Mouse (Mus musculus) small intestine, adult 2 months (tissue): ENCODE measurements around the gene Gm4778. TPM values are rescaled to one million over a fixed set of nuclear protein-coding genes. Genes with fewer than 3 reads are reported as not detected.

ENCODE experiments used
- H3K27ac ChIP-seq: fragments of 200-500 bp; 2 replicates; pipeline ENCODE4 v1.5.1; 2012; ENCODE audit warnings: low read depth, low read length, control low read depth, inconsistent platforms; ENCODE audit not compliant: insufficient read depth
- H3K27me3 ChIP-seq: fragments of 200-500 bp; 2 replicates; pipeline ENCODE4 v1.6.1; 2012; ENCODE audit warnings: mild to moderate bottlenecking, moderate library complexity, low read length, inconsistent platforms; ENCODE audit not compliant: control insufficient read depth, insufficient read depth
- H3K36me3 ChIP-seq: fragments of 200-500 bp; 2 replicates; pipeline ENCODE4 v1.6.1; 2012; ENCODE audit warnings: mild to moderate bottlenecking, low read length, control low read depth, inconsistent platforms; ENCODE audit not compliant: control insufficient read depth, insufficient read depth
- H3K4me1 ChIP-seq: fragments of 200-500 bp; 2 replicates; pipeline ENCODE4 v1.6.1; 2012; ENCODE audit warnings: low read length, inconsistent platforms, mixed read lengths; ENCODE audit not compliant: control insufficient read depth, insufficient read depth, insufficient read length
- H3K4me3 ChIP-seq: fragments of 200-500 bp; 2 replicates; pipeline ENCODE4 v1.5.1; 2012; ENCODE audit warnings: low read depth, mild to moderate bottlenecking, control low read depth, inconsistent platforms, low read length, moderate library complexity
- CTCF ChIP-seq: fragments of 200-500 bp; IDR thresholded peaks from 2 replicates; pipeline ENCODE4 v1.5.1; 2012; ENCODE audit warnings: low read depth, mild to moderate bottlenecking, control low read depth, inconsistent platforms, low read length, moderate library complexity, mixed read lengths; ENCODE audit not compliant: insufficient replicate concordance, insufficient read length; ENCODE audit errors: extremely low read depth
- POLR2A ChIP-seq: fragments of 200-500 bp; IDR thresholded peaks from 2 replicates; pipeline ENCODE4 v1.6.1; 2012; ENCODE audit warnings: low read depth, mild to moderate bottlenecking, control low read depth, inconsistent platforms, low read length, moderate library complexity
- WGBS: fragments of 180-500 bp; shearing (Covaris S2); methylation state at CpG from one replicate; pipeline ENCODE4 v1.1.7; 2018; 5-methylcytosine and 5-hydroxymethylcytosine counted together
- polyA plus RNA-seq: library from polyadenylated mRNA; depleted of rRNA; stranded (reverse); fragments of >200 nt; gene quantifications from 2 replicates; pipeline ENCODE4 v1.2.3, GENCODE M21; 2012; rRNA removed

The Gm4778 gene
- polyA plus RNA-seq, 1 experiment, result not detected

DNA sequence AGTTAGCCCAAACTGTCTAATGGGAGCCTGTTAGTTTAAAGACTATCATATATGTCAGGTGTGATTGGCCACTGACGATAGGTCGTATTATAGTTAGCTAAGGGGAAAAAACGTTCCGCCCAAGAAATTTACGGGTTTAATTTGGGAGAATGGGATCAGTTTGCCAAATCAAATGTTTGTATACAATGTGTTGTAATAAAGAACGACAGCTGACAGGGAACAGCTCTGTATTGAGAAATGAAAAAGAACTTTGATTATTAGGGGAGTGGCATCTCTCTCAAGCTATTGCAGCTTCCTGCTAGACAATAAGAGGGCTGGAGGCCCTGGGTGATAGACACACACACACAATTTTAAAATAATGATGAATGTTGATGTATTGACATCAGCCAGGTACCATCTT is 47.1 kb downstream of the Gm4778 start:
- Histone ChIP-seq H3K36me3 (no peaks in the 10 kb centered on the region), H3K4me3 (no peak overlapping the region), H3K4me1 (no peaks in the 10 kb centered on the region), H3K27me3 (no peaks in the 10 kb centered on the region), H3K27ac (peak overlapping the region; percentile 97)
- TF ChIP-seq POLR2A, result no peak
- no peak for TF ChIP-seq CTCF
- WGBS, result 22% methylated on average over 6 of the region's 6 CpGs

GRCm38 (mm10) chr3:94311376-94311775 is 47.5 kb downstream of the Gm4778 start:
- Histone ChIP-seq H3K36me3 (no peaks in the 10 kb centered on the region), H3K4me1 (no peaks in the 10 kb centered on the region), H3K27ac (peak overlapping the region; percentile 65), H3K27me3 (no peaks in the 10 kb centered on the region), H3K4me3 (no peak overlapping the region)
- 39% methylated on average over 4 of the region's 4 CpGs for WGBS
- no peak for TF ChIP-seq CTCF
- TF ChIP-seq POLR2A, result no peak

Other genes starting within 250 kb of the Gm4778 start
- gene Gm9125, start 209.2 kb upstream of the Gm4778 start, polyA plus RNA-seq, result not detected in 2 replicates
- gene Gm10697, start 191.4 kb upstream of the Gm4778 start, polyA plus RNA-seq, result not detected in 2 replicates
- not detected in 2 replicates for gene Gm10696, start 85.8 kb upstream of the Gm4778 start, polyA plus RNA-seq
- gene Gm5286, start 67.3 kb upstream of the Gm4778 start, polyA plus RNA-seq, result not detected in 2 replicates
- gene Them4, start 46.1 kb downstream of the Gm4778 start, polyA plus RNA-seq, result 0.47 and 1.0 TPM in 2 replicates
- gene Them5, start 78.1 kb downstream of the Gm4778 start, polyA plus RNA-seq, result not detected in 2 replicates
- gene C2cd4d, start 98.4 kb downstream of the Gm4778 start, polyA plus RNA-seq, result 1.4 and 3.7 TPM in 2 replicates
- gene Rorc, start 108.8 kb downstream of the Gm4778 start, polyA plus RNA-seq, result 10.2 and 28.3 TPM in 2 replicates
- gene Lingo4, start 134.5 kb downstream of the Gm4778 start, polyA plus RNA-seq, result 0.23 and 0.42 TPM in 2 replicates
- gene Tdrkh, start 149.2 kb downstream of the Gm4778 start, polyA plus RNA-seq, result not detected in 2 replicates
- gene Mrpl9, start 179.3 kb downstream of the Gm4778 start, polyA plus RNA-seq, result 17.3 and 20.6 TPM in 2 replicates
- not detected in 2 replicates for gene Oaz3, start 179.9 kb downstream of the Gm4778 start, polyA plus RNA-seq
- gene Celf3, start 214.3 kb downstream of the Gm4778 start, polyA plus RNA-seq, result 12.1 and 26.1 TPM in 2 replicates
- 0.23 TPM in 1 of 2 replicates, not detected in the other for gene Riiad1, start 216.3 kb downstream of the Gm4778 start, polyA plus RNA-seq